ENCODE assay signal across 27 mouse cellular contexts in the genomic region with DNA sequence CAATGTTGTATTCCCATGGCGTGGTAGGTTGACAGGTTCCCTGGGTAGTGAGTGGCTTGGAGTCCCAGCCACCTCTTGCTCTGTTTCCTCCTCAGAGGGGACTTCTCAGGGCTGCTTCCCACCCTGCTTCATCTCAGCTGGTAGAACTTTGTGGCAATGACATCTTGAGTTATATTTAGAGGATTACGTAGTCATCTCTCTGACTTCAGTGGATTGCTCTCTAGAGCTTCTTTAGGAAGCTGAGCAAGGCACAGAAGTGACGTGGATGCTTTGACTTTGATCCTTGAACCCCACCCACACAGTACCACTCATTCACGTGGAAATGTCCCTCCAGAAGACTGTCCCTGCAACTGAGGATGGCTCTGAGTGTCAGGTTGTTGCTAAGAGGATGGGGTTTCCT.
DNase-seq lines count a peak whose midpoint lies in the region; ATAC-seq and TF ChIP-seq lines count a peak whose summit lies in the region.
"Had no signal": no experiment of that assay in that cellular context is flagged by ENCODE, and none has a peak within 500 bp of the region (broad histone marks: within the 10 kb centered on the region; RNA-seq: fewer than 3 reads in every experiment).

No protein-coding gene starts in this region.

- H3K4me1 ChIP-seq in heart, embryonic 12.5 days (replicated peaks): peaks cover 27% of the 10 kb centered on the region
- H3K4me1 ChIP-seq in heart, embryonic 15.5 days (replicated peaks): peaks cover 33% of the 10 kb centered on the region
- H3K4me1 ChIP-seq in heart, embryonic 11.5 days (ENCODE audit: control insufficient read depth, insufficient read depth, low read length): peaks cover 13% of the 10 kb centered on the region
- peaks cover 18% of the 10 kb centered on the region for H3K4me1 ChIP-seq in kidney, adult 2 months (ENCODE audit: control insufficient read depth, insufficient read depth, low read length)
- H3K4me1 ChIP-seq: embryonic facial prominence, embryonic 12.5 days; hindbrain, embryonic 12.5 days; hindbrain, embryonic 15.5 days had no signal

- H3K4me3 ChIP-seq in heart, embryonic 12.5 days: no peak overlapping the region
- no peak overlapping the region for H3K4me3 ChIP-seq in heart, embryonic 15.5 days
- no peak overlapping the region for H3K4me3 ChIP-seq in heart, embryonic 11.5 days (ENCODE audit: low read depth, low read length)
- no peak overlapping the region for H3K4me3 ChIP-seq in kidney, adult 2 months (ENCODE audit: insufficient read depth, low read depth, low read length)
- H3K4me3 ChIP-seq: embryonic facial prominence, embryonic 12.5 days; embryonic facial prominence, embryonic 15.5 days; heart, embryonic 10.5 days; hindbrain, embryonic 12.5 days; hindbrain, embryonic 15.5 days; kidney, embryonic 15.5 days had no signal

- TF ChIP-seq POLR2A in kidney, adult 2 months (IDR thresholded peaks at IDR 0.05; ENCODE audit: low read depth, low read length): no peak

- intact Hi-C loops in heart, postnatal 36 days (cut with DNase I): no loop called here

- H3K27me3 ChIP-seq in heart, embryonic 12.5 days (replicated peaks): no peaks in the 10 kb centered on the region
- H3K27me3 ChIP-seq in heart, embryonic 15.5 days: no peaks in the 10 kb centered on the region
- no peaks in the 10 kb centered on the region for H3K27me3 ChIP-seq in heart, embryonic 11.5 days (ENCODE audit: control insufficient read depth, insufficient read depth, low read length)
- no peaks in the 10 kb centered on the region for H3K27me3 ChIP-seq in kidney, adult 2 months (replicated peaks; ENCODE audit: control insufficient read depth, insufficient read depth, low read length)
- H3K27me3 ChIP-seq: embryonic facial prominence, embryonic 12.5 days; embryonic facial prominence, embryonic 15.5 days; hindbrain, embryonic 12.5 days; hindbrain, embryonic 15.5 days; kidney, embryonic 15.5 days; Patski had no signal

- 45% methylated on average over 4 of the region's 4 CpGs for WGBS in heart, embryonic 12.5 days
- 50% methylated on average over 4 of the region's 4 CpGs for WGBS in heart, embryonic 15.5 days
- WGBS in heart, embryonic 11.5 days (ENCODE audit: insufficient replicate concordance): 55% methylated on average over 4 of the region's 4 CpGs
- WGBS in kidney, adult 2 months: 61% methylated on average over 4 of the region's 4 CpGs

- H3K27ac ChIP-seq in heart, embryonic 12.5 days (ENCODE audit: poor library complexity, severe bottlenecking): no peak overlapping the region
- peak overlapping the region; percentile 47; the same call in 1 of the 2 replicates for H3K27ac ChIP-seq in heart, embryonic 15.5 days
- H3K27ac ChIP-seq in heart, embryonic 11.5 days (ENCODE audit: low read depth, low read length): no peak overlapping the region
- H3K27ac ChIP-seq in kidney, adult 2 months (ENCODE audit: insufficient read depth, low read depth, low read length): peak overlapping the region; percentile 6; the same call in 1 of the 2 replicates
- H3K27ac ChIP-seq: embryonic facial prominence, embryonic 12.5 days; embryonic facial prominence, embryonic 15.5 days; heart, embryonic 10.5 days; hindbrain, embryonic 12.5 days; hindbrain, embryonic 15.5 days; kidney, embryonic 15.5 days had no signal

- TF ChIP-seq CTCF in kidney, adult 2 months (conservative IDR thresholded peaks at IDR 0.05; ENCODE audit: insufficient read depth, insufficient read length, low read depth, low read length): no peak

- H3K9ac ChIP-seq in heart, embryonic 12.5 days: no peak overlapping the region
- no peak overlapping the region for H3K9ac ChIP-seq in heart, embryonic 15.5 days
- no peak overlapping the region for H3K9ac ChIP-seq in heart, embryonic 11.5 days (ENCODE audit: low read depth, low read length)
- H3K9ac ChIP-seq: embryonic facial prominence, embryonic 12.5 days; embryonic facial prominence, embryonic 15.5 days; forebrain, postnatal 0 days; hindbrain, embryonic 12.5 days; hindbrain, embryonic 15.5 days; kidney, embryonic 15.5 days had no signal

- 0 out of 2 replicates have a peak, but pooled peaks have one; percentile 33 for ATAC-seq in heart, embryonic 12.5 days (ENCODE audit: insufficient number of reproducible peaks, low FRiP score)
- ATAC-seq in heart, embryonic 15.5 days (replicated peaks; ENCODE audit: insufficient number of reproducible peaks, insufficient read depth, low FRiP score, low read depth): peak; percentile 59
- no peak for ATAC-seq in heart, embryonic 11.5 days (replicated peaks; ENCODE audit: insufficient number of reproducible peaks, low FRiP score, low TSS enrichment)
- ATAC-seq: forebrain, embryonic 14.5 days; forebrain, postnatal 0 days; intestine, postnatal 0 days; Patski had no signal

- no peaks in the 10 kb centered on the region for H3K36me3 ChIP-seq in heart, embryonic 12.5 days
- H3K36me3 ChIP-seq in heart, embryonic 15.5 days: no peaks in the 10 kb centered on the region
- H3K36me3 ChIP-seq in heart, embryonic 11.5 days (ENCODE audit: control insufficient read depth, insufficient read depth, low read length): no peaks in the 10 kb centered on the region
- H3K36me3 ChIP-seq in kidney, adult 2 months (ENCODE audit: control insufficient read depth, insufficient read depth, low read length): no peaks in the 10 kb centered on the region; the same call in 1 of the 2 replicates
- H3K36me3 ChIP-seq: embryonic facial prominence, embryonic 12.5 days; embryonic facial prominence, embryonic 15.5 days; heart, embryonic 10.5 days; hindbrain, embryonic 12.5 days; hindbrain, embryonic 15.5 days; kidney, embryonic 15.5 days had no signal

- peak; percentile 30 for DNase-seq in gastrocnemius, adult 18-20 months (ENCODE audit: low spot score)
- no peak for DNase-seq in gastrocnemius, postnatal 4 days (ENCODE audit: low spot score in 2 of 2)
- no peak for DNase-seq in heart, postnatal 36 days
- no peak for DNase-seq in kidney, adult 2 months
- no peak for DNase-seq in kidney, postnatal 25 days
- DNase-seq: adrenal gland, postnatal 10 days; adrenal gland, postnatal 36 days; cerebellum, adult 11 months; cerebellum, adult 2 months; cerebellum, adult 9-11 months; cerebellum, postnatal 25 days; forebrain, postnatal 0 days; gastrocnemius, postnatal 10 days; kidney, adult 8-10 months had no signal

- H3K4me2 ChIP-seq in heart, embryonic 12.5 days: no peak overlapping the region
- H3K4me2 ChIP-seq in heart, embryonic 15.5 days: no peak overlapping the region
- H3K4me2 ChIP-seq in heart, embryonic 11.5 days: no peak overlapping the region
- H3K4me2 ChIP-seq: embryonic facial prominence, embryonic 12.5 days; embryonic facial prominence, embryonic 15.5 days; hindbrain, embryonic 12.5 days; hindbrain, embryonic 15.5 days; kidney, embryonic 15.5 days had no signal

- H3K9me3 ChIP-seq in heart, embryonic 12.5 days (replicated peaks): no peaks in the 10 kb centered on the region
- no peaks in the 10 kb centered on the region for H3K9me3 ChIP-seq in heart, embryonic 15.5 days (replicated peaks)
- H3K9me3 ChIP-seq in heart, embryonic 11.5 days (replicated peaks; ENCODE audit: control insufficient read depth, low read length): no peaks in the 10 kb centered on the region
- H3K9me3 ChIP-seq: embryonic facial prominence, embryonic 12.5 days; embryonic facial prominence, embryonic 15.5 days; G1E; heart, embryonic 10.5 days; hindbrain, embryonic 12.5 days; hindbrain, embryonic 15.5 days; kidney, embryonic 15.5 days had no signal

Comparison
In these comparisons a context has a peak if more than half of its experiments do, and no peak if none do; other contexts are left out.
1. H3K27ac ChIP-seq: peak in heart, embryonic 15.5 days (single experiment) and kidney, adult 2 months (single experiment); none in heart, embryonic 12.5 days (single experiment) and heart, embryonic 11.5 days (single experiment).